Mouse (Mus musculus) liver, embryonic 14.5 days (tissue): Measurements from ENCODE around the gene Pipox. TPM values are rescaled to one million over a fixed set of nuclear protein-coding genes. Genes with fewer than 3 reads are reported as not detected.

Experiments used
- ATAC-seq: fragments of 200-750 bp; cut with Nextera tagmentation; 2 replicates; pipeline ENCODE4 v1.8.0; 2017; ENCODE audit warnings: moderate number of reproducible peaks, mild to moderate bottlenecking, moderate library complexity; ENCODE audit not compliant: insufficient read depth
- DNase-seq, 3 experiments: peaks; one replicate each; pipeline ENCODE4 v3.0.0-alpha.2; 2012 to 2013; ENCODE audit warnings: low read depth in 3 of 3, low spot score in 3 of 3
- H3K27ac ChIP-seq: fragments of 300-500 bp; sonication (generic); 2 replicates; pipeline ENCODE4 v1.5.1; 2014; ENCODE audit warnings: moderate library complexity, mild to moderate bottlenecking, control low read depth, inconsistent platforms
- H3K27me3 ChIP-seq: fragments of 300-500 bp; sonication (generic); 2 replicates; pipeline ENCODE4 v1.6.1; 2014; ENCODE audit warnings: mild to moderate bottlenecking, low read length, moderate library complexity; ENCODE audit not compliant: control insufficient read depth, insufficient read depth
- H3K36me3 ChIP-seq: fragments of 300-500 bp; sonication (generic); replicated peaks from 2 replicates; pipeline ENCODE4 v1.6.1; 2014; ENCODE audit warnings: low read depth; ENCODE audit not compliant: control insufficient read depth, insufficient read depth
- H3K4me1 ChIP-seq, 2 experiments: fragments of 200-500 bp in 1 of 2; fragments of 300-500 bp in 1 of 2; sonication (generic) in 1 of 2; replicated peaks; 2 replicates each; pipeline ENCODE4 v1.6.1; 2012 to 2014; ENCODE audit warnings: antibody characterized with exemption in 1 of 2, inconsistent platforms in 1 of 2, low read length in 1 of 2; ENCODE audit not compliant: control insufficient read depth in 2 of 2, insufficient read depth in 2 of 2
- H3K4me2 ChIP-seq: fragments of 300-500 bp; sonication (generic); 2 replicates; pipeline ENCODE4 v1.6.1; 2014; ENCODE audit warnings: low read depth, mild to moderate bottlenecking, control low read depth, moderate library complexity
- H3K4me3 ChIP-seq, 2 experiments: fragments of 200-500 bp in 1 of 2; fragments of 300-500 bp in 1 of 2; sonication (generic) in 1 of 2; 2 replicates each; pipeline ENCODE4 v1.5.1; 2012 to 2014; ENCODE audit warnings: low read depth in 2 of 2, low read length in 2 of 2, mild to moderate bottlenecking in 2 of 2, control low read depth in 1 of 2, inconsistent platforms in 1 of 2, moderate library complexity in 1 of 2; ENCODE audit not compliant: insufficient read depth in 1 of 2
- H3K9ac ChIP-seq: fragments of 300-500 bp; sonication (generic); replicated peaks from 2 replicates; pipeline ENCODE4 v1.6.1; 2014; ENCODE audit warnings: mild to moderate bottlenecking, control low read depth, moderate library complexity
- H3K9me3 ChIP-seq: fragments of 300-500 bp; sonication (generic); 2 replicates; pipeline ENCODE4 v1.6.1; 2016; ENCODE audit warnings: low read length, mixed read lengths; ENCODE audit not compliant: control insufficient read depth
- CTCF ChIP-seq: IDR thresholded peaks from 2 replicates; pipeline ENCODE4 v1.5.1; 2016; ENCODE audit warnings: antibody characterized with exemption, low read depth, control low read depth
- EP300 ChIP-seq: IDR thresholded peaks from 2 replicates; pipeline ENCODE4 v1.6.1; 2016; ENCODE audit warnings: antibody characterized with exemption, low read depth
- WGBS: fragments of 180-500 bp; shearing (Covaris S2); extraction: QIAGEN DNeasy Blood & Tissue Kit; methylation state at CpG from one replicate; pipeline ENCODE4 v1.1.7; 2014; ENCODE audit not compliant: insufficient replicate concordance; 5-methylcytosine and 5-hydroxymethylcytosine counted together
- polyA plus RNA-seq, 2 experiments: library from polyadenylated mRNA; depleted of rRNA in 1 of 2; stranded (reverse) in 1 of 2; unstranded in 1 of 2; fragments of >200 nt; fragmentation: Nextera tagmentation in 1 of 2; extraction: Ambion mirVana in 1 of 2; gene quantifications; 2 replicates each; pipeline versions ENCODE4 v1.2.1 to v1.2.3; 2012 to 2014

Gene Pipox
- polyA plus RNA-seq, 2 experiments = 14.1 to 15.6 TPM

- DNase-seq (no peak), ATAC-seq (no peak)
- no peak overlapping the region for H3K4me2 ChIP-seq
- H3K36me3 ChIP-seq = no peaks in the 10 kb centered on the region
- no peaks in the 10 kb centered on the region for H3K9me3 ChIP-seq
- WGBS = 33% methylated on average over 10 of the region's 10 CpGs
- H3K4me1 ChIP-seq = no peaks in the 10 kb centered on the region
- peaks cover 31% of the 10 kb centered on the region for H3K27me3 ChIP-seq
- no peak overlapping the region for H3K4me3 ChIP-seq
- H3K9ac ChIP-seq = no peak overlapping the region
- H3K27ac ChIP-seq = no peak overlapping the region
- TF ChIP-seq CTCF = no peak
- no peak for TF ChIP-seq EP300
Measured at GRCm38 (mm10) chr11:77917166-77917565, 23.3 kb upstream of the Pipox start.

DNA sequence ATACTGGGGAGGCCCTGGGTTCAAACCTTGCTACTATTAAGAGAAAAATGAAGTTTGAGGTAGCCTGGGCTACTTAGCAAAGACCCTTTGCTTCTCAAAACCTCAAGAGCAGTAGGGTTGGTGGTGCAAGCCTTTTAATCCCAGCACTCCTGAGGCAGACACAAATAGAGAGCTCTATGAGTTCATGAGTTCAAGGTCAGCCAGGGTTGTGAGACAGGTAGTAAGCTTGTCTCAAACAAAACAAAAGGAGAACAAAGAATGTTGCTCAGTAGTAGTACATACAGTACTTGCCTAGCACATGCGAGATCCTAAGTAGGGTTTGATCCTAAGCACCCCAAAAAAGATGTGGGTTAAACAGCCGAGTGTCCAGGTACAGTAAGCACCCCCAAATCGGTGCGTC is 22.8 kb upstream of the Pipox start:
- no peaks in the 10 kb centered on the region for H3K36me3 ChIP-seq
- H3K4me2 ChIP-seq = no peak overlapping the region
- TF ChIP-seq CTCF = no peak
- TF ChIP-seq EP300 = no peak
- no peak overlapping the region for H3K27ac ChIP-seq
- DNase-seq = no peak
- ATAC-seq = no peak
- no peak overlapping the region for H3K9ac ChIP-seq
- H3K4me3 ChIP-seq = no peak overlapping the region
- 51% methylated on average over 4 of the region's 4 CpGs for WGBS
- H3K4me1 ChIP-seq = no peaks in the 10 kb centered on the region
- no peaks in the 10 kb centered on the region for H3K9me3 ChIP-seq
- H3K27me3 ChIP-seq = peaks cover 31% of the 10 kb centered on the region

DNA sequence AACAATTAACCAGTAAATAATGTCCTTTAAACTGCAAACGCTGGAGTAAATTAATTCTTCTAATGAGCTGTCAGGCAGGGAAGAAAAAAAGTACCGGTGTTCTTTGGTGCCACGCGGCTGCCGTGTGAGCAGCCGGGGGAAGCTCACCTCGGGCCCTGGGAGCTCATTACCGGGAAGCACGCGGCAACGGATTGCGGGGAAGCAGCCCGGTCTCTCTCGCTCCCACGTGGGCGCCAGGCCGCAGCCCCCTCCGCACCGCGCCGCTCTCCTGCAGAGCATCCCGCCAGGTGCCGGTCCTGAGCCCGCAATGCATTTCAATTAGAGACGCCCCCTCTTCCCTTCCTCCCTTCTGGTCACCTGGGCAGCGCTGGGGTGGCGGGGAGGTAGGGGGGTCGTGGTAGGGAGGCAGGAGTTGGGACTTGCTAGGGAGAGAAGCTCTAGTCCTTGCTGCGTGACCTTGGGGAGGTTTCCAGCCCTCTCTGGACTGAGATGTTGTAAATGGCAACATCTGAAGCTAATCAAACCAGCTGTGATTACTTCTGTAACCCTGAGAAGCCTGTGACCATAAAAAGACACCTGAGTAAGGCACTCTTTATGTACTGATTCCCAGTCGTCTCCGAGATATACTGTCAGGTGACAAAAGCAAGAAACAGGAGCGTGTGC is 20.8 kb upstream of the Pipox start:
- Histone ChIP-seq H3K4me2 (no peak overlapping the region), H3K9me3 (no peaks in the 10 kb centered on the region), H3K9ac (no peak overlapping the region), H3K4me3 (no peak overlapping the region), H3K27ac (no peak overlapping the region), H3K27me3 (peaks cover 31% of the 10 kb centered on the region), H3K36me3 (no peaks in the 10 kb centered on the region), H3K4me1 (no peaks in the 10 kb centered on the region)
- ATAC-seq (no peak), DNase-seq (no peak)
- WGBS = 6% methylated on average over 32 of the region's 32 CpGs
- TF ChIP-seq EP300 (no peak), CTCF (no peak)

DNA sequence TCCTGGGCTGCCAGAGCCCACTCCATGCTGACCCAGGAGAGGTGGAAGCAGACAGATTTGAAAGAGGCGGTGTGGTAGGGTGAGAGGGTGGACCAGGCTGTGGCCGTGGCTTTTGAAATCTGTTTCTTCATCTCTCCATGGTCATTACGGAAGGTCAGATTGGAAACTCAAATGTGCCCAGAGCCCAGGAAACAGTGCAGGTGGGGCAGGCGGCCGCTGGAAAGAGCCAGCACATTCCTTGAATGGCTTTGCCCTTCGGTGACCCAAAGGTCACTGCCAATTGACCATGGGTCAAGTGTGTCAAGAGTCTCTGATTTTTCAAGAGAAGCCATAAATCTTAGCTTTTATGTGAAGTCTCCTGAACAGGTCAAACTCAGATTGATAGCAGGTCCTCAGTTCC is 19.6 kb upstream of the Pipox start:
- H3K4me1 ChIP-seq = no peaks in the 10 kb centered on the region
- H3K9me3 ChIP-seq = no peaks in the 10 kb centered on the region
- no peak for ATAC-seq
- 56% methylated on average over 6 of the region's 6 CpGs for WGBS
- peaks cover 31% of the 10 kb centered on the region for H3K27me3 ChIP-seq
- H3K27ac ChIP-seq = no peak overlapping the region
- no peak for TF ChIP-seq CTCF
- TF ChIP-seq EP300 = no peak
- no peak overlapping the region for H3K4me2 ChIP-seq
- H3K4me3 ChIP-seq = no peak overlapping the region
- no peaks in the 10 kb centered on the region for H3K36me3 ChIP-seq
- H3K9ac ChIP-seq = no peak overlapping the region
- no peak for DNase-seq

GRCm38 (mm10) chr11:77909776-77910175 is 15.9 kb upstream of the Pipox start:
- Histone ChIP-seq H3K27ac (no peak overlapping the region), H3K4me1 (no peaks in the 10 kb centered on the region), H3K9ac (no peak overlapping the region), H3K4me2 (no peak overlapping the region), H3K36me3 (no peaks in the 10 kb centered on the region), H3K9me3 (no peaks in the 10 kb centered on the region), H3K27me3 (peaks cover 14% of the 10 kb centered on the region), H3K4me3 (no peak overlapping the region)
- TF ChIP-seq CTCF (no peak), EP300 (no peak)
- WGBS = 22% methylated on average over 6 of the region's 6 CpGs
- no peak for DNase-seq
- no peak for ATAC-seq
